Mouse (Mus musculus): ENCODE measurements around the gene Arhgef33. TPM values are rescaled to one million over a fixed set of nuclear protein-coding genes. Genes with fewer than 3 reads are reported as not detected.
"Not testable (repeated sequence)": the region's sequence is repeated elsewhere in the genome, so short reads cannot be mapped to it uniquely, and the experiment has no call there.

Gene Arhgef33
- polyA plus RNA-seq (2015; fragmentation: Nextera tagmentation; extraction: Ambion mirVana): 0.85 and 0.87 TPM in 2 replicates

DNA sequence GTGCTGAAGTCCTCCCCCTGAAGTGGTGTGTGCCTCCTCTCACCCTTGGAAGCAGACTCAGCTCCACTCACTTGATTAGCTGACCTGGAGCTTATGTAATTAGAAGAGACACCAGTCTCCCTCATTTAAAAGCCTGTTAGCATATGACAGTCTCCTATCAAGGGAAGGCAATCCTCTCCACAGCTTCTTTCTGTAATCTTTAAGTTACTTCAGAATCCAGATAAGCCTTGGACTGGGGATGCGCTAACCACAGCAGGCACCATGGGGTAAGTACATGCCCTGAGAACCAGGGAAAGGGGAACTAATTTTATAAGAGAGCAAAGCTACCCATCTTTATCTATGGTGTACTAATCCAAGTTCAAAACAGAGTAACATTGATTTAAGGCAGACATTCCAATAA, at the start of gene Arhgef33:
TSS of gene Arhgef33 (plus strand) at position 157 of the 400 bp plus-strand sequence.
- 92% methylated on average over 1 of the region's 1 CpGs for WGBS
- Histone ChIP-seq H3K4me3 (no peak within 1 kb of the TSS), H3K4me1 (replicated peaks) (peaks cover 11% of the 10 kb centered on the region; the same call in 1 of the 2 replicates), H3K27ac (replicated peaks) (no peak within 1 kb of the TSS), H3K9ac (no peak within 1 kb of the TSS), H3K4me2 (no peak within 1 kb of the TSS), H3K36me3 (no peaks in the 10 kb centered on the region), H3K9me3 (no peaks in the 10 kb centered on the region), H3K27me3 (no peaks in the 10 kb centered on the region)
- no peak for ATAC-seq (ENCODE audit: low read depth)

DNA sequence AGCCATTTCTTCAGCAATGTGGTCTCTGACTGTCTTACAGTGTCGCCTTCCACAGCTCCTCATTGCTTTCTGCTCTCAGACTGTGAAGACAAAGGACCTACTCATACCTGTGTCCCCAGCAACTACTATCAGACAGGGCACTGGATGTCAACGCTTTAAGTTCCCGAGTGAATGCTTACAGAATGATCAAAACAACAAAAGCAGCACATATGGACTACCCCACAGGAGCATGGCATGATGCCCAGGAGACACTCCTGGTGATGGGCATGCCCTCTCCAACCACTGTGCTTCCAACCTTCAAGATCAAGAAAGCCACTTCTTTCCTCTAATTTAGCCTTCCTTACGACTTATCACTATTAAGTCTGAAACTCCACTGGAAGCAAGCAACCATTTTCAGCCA, 40.1 kb upstream of the Arhgef33 start:
- H3K9ac ChIP-seq: no peak overlapping the region
- H3K27me3 ChIP-seq: no peaks in the 10 kb centered on the region
- H3K9me3 ChIP-seq: no peaks in the 10 kb centered on the region
- H3K4me1 ChIP-seq (replicated peaks): no peaks in the 10 kb centered on the region
- H3K4me2 ChIP-seq: no peak overlapping the region
- no peak overlapping the region for H3K4me3 ChIP-seq
- H3K36me3 ChIP-seq: peaks cover 94% of the 10 kb centered on the region
- no peak overlapping the region for H3K27ac ChIP-seq (replicated peaks)
- 94% methylated on average over 4 of the region's 4 CpGs for WGBS
- no peak for ATAC-seq (ENCODE audit: low read depth)

- Histone ChIP-seq H3K27ac (replicated peaks) (no peak overlapping the region), H3K4me2 (no peak overlapping the region), H3K4me1 (replicated peaks) (no peaks in the 10 kb centered on the region), H3K9me3 (no peaks in the 10 kb centered on the region), H3K4me3 (no peak overlapping the region), H3K36me3 (peaks cover 94% of the 10 kb centered on the region), H3K27me3 (no peaks in the 10 kb centered on the region), H3K9ac (no peak overlapping the region)
- WGBS: 94% methylated on average over 3 of the region's 3 CpGs
- ATAC-seq (ENCODE audit: low read depth): no peak
These were observed 39.1 kb upstream of the Arhgef33 start for GRCm38 (mm10) chr17:80268151-80268550.

DNA sequence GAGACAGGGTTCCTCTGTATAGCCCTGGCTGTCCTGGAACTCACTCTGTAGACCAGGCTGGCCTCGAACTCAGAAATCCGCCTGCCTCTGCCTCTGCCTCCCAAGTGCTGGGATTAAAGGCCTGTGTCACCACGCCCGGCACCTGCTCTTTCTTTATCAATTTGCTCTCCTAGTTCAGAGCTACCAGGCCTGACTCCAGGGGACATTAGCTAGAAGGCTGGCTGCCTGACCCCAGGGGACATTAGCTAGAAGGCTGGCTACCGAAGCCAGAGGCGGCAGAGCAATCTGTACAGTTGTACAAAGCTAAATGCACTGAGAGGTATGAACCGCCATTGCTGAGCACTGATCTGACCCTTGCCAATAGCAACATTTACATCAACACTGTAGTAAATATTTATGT, 36.6 kb upstream of the Arhgef33 start:
- not testable (repeated sequence) for H3K27ac ChIP-seq (replicated peaks); H3K4me2 ChIP-seq; H3K9me3 ChIP-seq; ATAC-seq (ENCODE audit: low read depth); H3K9ac ChIP-seq; H3K27me3 ChIP-seq; H3K4me1 ChIP-seq (replicated peaks); H3K4me3 ChIP-seq
- H3K36me3 ChIP-seq: peaks cover 94% of the 10 kb centered on the region
- WGBS: 93% methylated on average over 7 of the region's 7 CpGs

- peaks cover 70% of the 10 kb centered on the region for H3K36me3 ChIP-seq
- 94% methylated on average over 4 of the region's 4 CpGs for WGBS
- ATAC-seq (ENCODE audit: low read depth): no peak
These were observed 29.0 kb upstream of the Arhgef33 start for GRCm38 (mm10) chr17:80278255-80278654.

GRCm38 (mm10) chr17:80279340-80280070, 27.7 kb upstream of the Arhgef33 start:
- Histone ChIP-seq H3K4me1 (replicated peaks) (peaks cover 4% of the 10 kb centered on the region; the same call in 1 of the 2 replicates), H3K27ac (replicated peaks) (no peak overlapping the region), H3K4me3 (no peak overlapping the region), H3K36me3 (peaks cover 58% of the 10 kb centered on the region), H3K9ac (no peak overlapping the region), H3K27me3 (no peaks in the 10 kb centered on the region), H3K4me2 (no peak overlapping the region), H3K9me3 (no peaks in the 10 kb centered on the region)
- 84% methylated on average over 8 of the region's 8 CpGs for WGBS
- ATAC-seq (ENCODE audit: low read depth): no peak

More at GRCm38 (mm10) chr17:80278255-80278654, 29.0 kb upstream of the Arhgef33 start:
- Histone ChIP-seq H3K4me1 (replicated peaks) (no peaks in the 10 kb centered on the region), H3K4me2 (no peak overlapping the region), H3K9ac (no peak overlapping the region), H3K27ac (replicated peaks) (no peak overlapping the region), H3K4me3 (no peak overlapping the region), H3K27me3 (no peaks in the 10 kb centered on the region), H3K9me3 (no peaks in the 10 kb centered on the region)

DNA sequence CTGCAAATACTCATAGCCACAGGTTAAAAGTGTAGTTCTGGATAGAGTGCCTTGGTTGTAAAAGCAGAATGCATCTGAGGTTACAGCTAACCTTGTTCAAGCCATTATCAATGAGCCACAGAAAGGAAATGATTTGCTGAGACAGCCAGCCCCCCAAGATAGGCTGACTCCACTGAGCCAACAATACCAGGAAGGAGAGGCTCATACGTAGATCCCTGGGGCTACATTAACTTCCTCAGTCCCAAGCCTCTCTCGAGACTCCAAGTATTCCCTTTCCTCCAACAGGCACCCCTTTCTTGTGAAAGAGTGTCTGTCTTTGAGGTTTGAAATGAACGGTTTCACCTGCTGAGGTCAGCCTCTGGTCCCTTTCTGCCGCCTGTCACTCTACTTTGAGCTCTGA, 22.8 kb upstream of the Arhgef33 start:
- H3K4me3 ChIP-seq: no peak overlapping the region
- no peak for ATAC-seq (ENCODE audit: low read depth)
- H3K27ac ChIP-seq (replicated peaks): no peak overlapping the region
- no peaks in the 10 kb centered on the region for H3K27me3 ChIP-seq
- no peaks in the 10 kb centered on the region for H3K9me3 ChIP-seq
- H3K9ac ChIP-seq: no peak overlapping the region
- 80% methylated on average over 4 of the region's 4 CpGs for WGBS
- H3K4me2 ChIP-seq: no peak overlapping the region
- peaks cover 17% of the 10 kb centered on the region for H3K36me3 ChIP-seq
- H3K4me1 ChIP-seq (replicated peaks): peaks cover 21% of the 10 kb centered on the region

DNA sequence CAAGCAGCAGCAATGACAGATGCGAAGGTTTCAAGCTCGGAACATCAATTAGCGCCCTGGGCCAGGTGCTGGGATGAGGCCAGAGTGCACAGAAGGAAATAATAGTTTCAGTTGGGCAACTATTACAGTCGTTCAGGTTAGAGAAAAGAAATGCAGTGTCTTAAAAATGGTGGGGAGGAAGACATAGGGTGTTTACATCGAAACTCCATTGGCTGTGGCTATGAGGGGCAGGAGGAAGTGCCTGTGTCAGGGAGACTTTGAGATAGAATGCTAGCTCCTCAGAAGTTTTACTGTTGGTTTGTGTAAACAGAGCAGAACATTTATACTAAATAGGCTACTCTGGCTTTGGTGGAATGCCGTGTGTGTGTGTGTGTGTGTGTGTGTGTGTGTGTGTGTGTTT, 19.2 kb upstream of the Arhgef33 start:
- no peak overlapping the region for H3K27ac ChIP-seq (replicated peaks)
- peak overlapping the region; percentile 99; the same call in 1 of the 2 replicates for H3K4me3 ChIP-seq
- no peaks in the 10 kb centered on the region for H3K36me3 ChIP-seq
- ATAC-seq (ENCODE audit: low read depth): no peak
- no peaks in the 10 kb centered on the region for H3K27me3 ChIP-seq
- H3K4me2 ChIP-seq: peak overlapping the region; percentile 67
- no peak overlapping the region for H3K9ac ChIP-seq
- H3K9me3 ChIP-seq: no peaks in the 10 kb centered on the region
- 91% methylated on average over 6 of the region's 6 CpGs for WGBS
- peaks cover 21% of the 10 kb centered on the region for H3K4me1 ChIP-seq (replicated peaks)

GRCm38 (mm10) chr17:80289280-80290073, 17.7 kb upstream of the Arhgef33 start:
- ATAC-seq (ENCODE audit: low read depth): no peak; the same call in 1 of the 2 replicates
- Histone ChIP-seq H3K9me3 (no peaks in the 10 kb centered on the region), H3K4me3 (peak overlapping the region; percentile 99), H3K36me3 (no peaks in the 10 kb centered on the region), H3K9ac (peak overlapping the region; percentile 96), H3K4me2 (peak overlapping the region; percentile 67), H3K27ac (replicated peaks) (peak overlapping the region; percentile 93), H3K4me1 (replicated peaks) (peaks cover 17% of the 10 kb centered on the region), H3K27me3 (no peaks in the 10 kb centered on the region)
- WGBS: 1% methylated on average over 30 of the region's 30 CpGs

DNA sequence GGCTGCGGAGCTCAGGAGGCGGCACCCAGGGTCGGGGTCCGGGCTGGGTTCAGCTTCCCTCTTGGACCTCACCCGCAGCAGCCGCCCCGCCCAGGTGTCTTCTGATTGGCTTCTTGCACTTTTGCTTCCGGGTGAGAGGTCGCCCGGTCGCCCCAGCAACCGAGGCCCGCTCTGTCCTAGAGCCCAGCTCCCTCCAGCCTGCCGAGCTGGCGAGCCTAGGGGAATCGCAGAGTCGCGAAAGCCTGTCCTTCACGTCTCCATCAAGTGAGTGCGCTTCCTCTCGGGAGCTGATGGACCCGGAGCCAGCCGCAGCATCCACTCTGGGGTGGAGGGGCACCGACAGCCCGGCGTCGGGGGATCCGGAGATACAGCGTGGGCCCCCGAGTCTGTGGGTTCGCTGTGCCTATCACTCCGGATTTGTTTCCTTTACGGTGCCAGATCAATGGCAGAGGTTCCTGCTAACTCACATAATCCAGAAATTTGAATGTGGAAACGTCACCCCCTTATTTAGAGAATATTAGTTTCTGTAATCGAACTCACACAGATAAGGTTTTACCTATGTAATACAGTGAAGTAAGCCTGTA, 17.0 kb upstream of the Arhgef33 start, which contains the start of the genes Morn2 and Dhx57:
TSS of gene Morn2 (plus strand) at position 130 of the 584 bp plus-strand sequence.
TSS of gene Dhx57 (minus strand) at position 403 of the 584 bp plus-strand sequence.
- WGBS: 1% methylated on average over 35 of the region's 35 CpGs
- Histone ChIP-seq H3K27ac (replicated peaks) (peak within 1 kb of the TSS; percentile 93), H3K27me3 (no peaks in the 10 kb centered on the region), H3K4me2 (peak within 1 kb of the TSS; percentile 67), H3K9ac (peak within 1 kb of the TSS; percentile 96), H3K9me3 (no peaks in the 10 kb centered on the region), H3K4me1 (replicated peaks) (peaks cover 17% of the 10 kb centered on the region), H3K36me3 (no peaks in the 10 kb centered on the region), H3K4me3 (peak within 1 kb of the TSS; percentile 99)
- ATAC-seq (ENCODE audit: low read depth): peak; percentile 99

DNA sequence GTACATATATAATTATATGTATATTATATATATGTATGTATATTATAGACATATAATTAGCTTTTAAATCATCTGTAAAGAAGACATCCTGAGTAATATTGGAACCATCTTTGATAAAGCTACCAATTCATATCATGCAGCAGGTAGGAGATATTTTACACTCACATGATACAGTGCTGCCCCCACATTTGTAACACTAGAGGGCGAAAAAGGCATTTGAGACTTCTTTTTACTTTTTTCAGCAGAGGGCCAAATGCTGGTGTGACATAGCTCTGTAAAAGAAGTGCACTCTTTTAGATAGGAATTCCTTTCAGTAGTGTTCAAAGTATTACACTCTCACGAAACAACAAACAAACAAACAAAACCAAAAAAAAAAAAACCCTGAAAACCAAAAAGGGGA, 16.1 kb upstream of the Arhgef33 start:
- Histone ChIP-seq H3K9ac (no peak overlapping the region), H3K36me3 (no peaks in the 10 kb centered on the region), H3K9me3 (no peaks in the 10 kb centered on the region), H3K27me3 (no peaks in the 10 kb centered on the region), H3K4me3 (no peak overlapping the region), H3K27ac (replicated peaks) (no peak overlapping the region), H3K4me1 (replicated peaks) (peaks cover 17% of the 10 kb centered on the region), H3K4me2 (no peak overlapping the region)
- 33% methylated on average over 2 of the region's 2 CpGs for WGBS
- ATAC-seq (ENCODE audit: low read depth): no peak

- Histone ChIP-seq H3K36me3 (no peaks in the 10 kb centered on the region), H3K27ac (replicated peaks) (no peak overlapping the region), H3K4me2 (no peak overlapping the region), H3K9ac (no peak overlapping the region), H3K27me3 (no peaks in the 10 kb centered on the region), H3K4me3 (no peak overlapping the region), H3K4me1 (replicated peaks) (no peaks in the 10 kb centered on the region), H3K9me3 (no peaks in the 10 kb centered on the region)
- no peak for ATAC-seq (ENCODE audit: low read depth)
- WGBS: 92% methylated on average over 5 of the region's 5 CpGs
These were observed 11.9 kb upstream of the Arhgef33 start for GRCm38 (mm10) chr17:80295258-80295657.
